Mouse (Mus musculus) heart, embryonic 14.5 days (tissue): Measurements from ENCODE around the gene Cela2a. TPM values are rescaled to one million over a fixed set of nuclear protein-coding genes. Genes with fewer than 3 reads are reported as not detected.
"Not testable (repeated sequence)": the region's sequence is repeated elsewhere in the genome, so short reads cannot be mapped to it uniquely, and the experiment has no call there.

Experiments
- ATAC-seq: fragments of 200-750 bp; cut with Nextera tagmentation; 2 replicates; pipeline ENCODE4 v1.8.0; 2017; ENCODE audit warnings: low read depth, moderate TSS enrichment; ENCODE audit not compliant: insufficient number of reproducible peaks, insufficient read depth, low FRiP score
- H3K27ac ChIP-seq, 2 experiments: fragments of 200-500 bp in 1 of 2; fragments of 300-500 bp in 1 of 2; sonication (generic) in 1 of 2; replicated peaks in 1 of 2; 2 replicates each; pipeline ENCODE4 v1.5.1; 2012 to 2014; ENCODE audit warnings: low read depth in 2 of 2, low read length in 2 of 2, control low read depth in 1 of 2, mild to moderate bottlenecking in 1 of 2, mixed read lengths in 1 of 2; ENCODE audit not compliant: control insufficient read depth in 1 of 2, insufficient read depth in 1 of 2
- H3K27me3 ChIP-seq: fragments of 300-500 bp; sonication (generic); 2 replicates; pipeline ENCODE4 v1.6.1; 2014; ENCODE audit warnings: mild to moderate bottlenecking, low read length, control low read depth; ENCODE audit not compliant: control insufficient read depth, insufficient read depth
- H3K36me3 ChIP-seq: fragments of 300-500 bp; sonication (generic); 2 replicates; pipeline ENCODE4 v1.6.1; 2014; ENCODE audit warnings: mild to moderate bottlenecking, control low read depth, low read length, mixed read lengths; ENCODE audit not compliant: control insufficient read depth, insufficient read depth
- H3K4me1 ChIP-seq, 2 experiments: fragments of 200-500 bp in 1 of 2; fragments of 300-500 bp in 1 of 2; sonication (generic) in 1 of 2; 2 replicates each; pipeline ENCODE4 v1.6.1; 2012 to 2014; ENCODE audit warnings: low read length in 2 of 2, control low read depth in 1 of 2, mixed read lengths in 1 of 2; ENCODE audit not compliant: control insufficient read depth in 2 of 2, insufficient read depth in 2 of 2
- H3K4me2 ChIP-seq: fragments of 300-500 bp; sonication (generic); 2 replicates; pipeline ENCODE4 v1.6.1; 2014; ENCODE audit warnings: mild to moderate bottlenecking, low read length
- H3K4me3 ChIP-seq, 2 experiments: fragments of 200-500 bp in 1 of 2; fragments of 300-500 bp in 1 of 2; sonication (generic) in 1 of 2; 2 replicates each; pipeline ENCODE4 v1.5.1; 2012 to 2014; ENCODE audit warnings: low read length in 2 of 2, mild to moderate bottlenecking in 2 of 2, control low read depth in 1 of 2, low read depth in 1 of 2, moderate library complexity in 1 of 2; ENCODE audit not compliant: control insufficient read depth in 1 of 2, insufficient read depth in 1 of 2
- H3K9ac ChIP-seq: fragments of 300-500 bp; sonication (generic); 2 replicates; pipeline ENCODE4 v1.6.1; 2014; ENCODE audit warnings: mild to moderate bottlenecking, low read length
- H3K9me3 ChIP-seq: fragments of 300-500 bp; sonication (generic); 2 replicates; pipeline ENCODE4 v1.6.1; 2016; ENCODE audit warnings: low read length, control low read depth; ENCODE audit not compliant: control insufficient read depth
- WGBS: fragments of 180-500 bp; shearing (Covaris S2); extraction: QIAGEN DNeasy Blood & Tissue Kit; methylation state at CpG from one replicate; pipeline ENCODE4 v1.1.7; 2014; 5-methylcytosine and 5-hydroxymethylcytosine counted together
- polyA plus RNA-seq: library from polyadenylated mRNA; unstranded; fragments of >200 nt; fragmentation: Nextera tagmentation; extraction: Ambion mirVana; gene quantifications from 2 replicates; pipeline ENCODE4 v1.2.1, GENCODE M21; 2014

The Cela2a gene
- polyA plus RNA-seq, 1 experiment from 2014 or later = not detected

- no peaks in the 10 kb centered on the region for H3K4me1 ChIP-seq
- 95% methylated on average over 8 of the region's 8 CpGs for WGBS
- no peak overlapping the region for H3K27ac ChIP-seq
- H3K27me3 ChIP-seq = no peaks in the 10 kb centered on the region
- H3K9ac ChIP-seq = no peak overlapping the region
- peaks cover 92% of the 10 kb centered on the region for H3K36me3 ChIP-seq
- H3K4me3 ChIP-seq = no peak overlapping the region
- ATAC-seq = no peak
- no peak overlapping the region for H3K4me2 ChIP-seq
- no peaks in the 10 kb centered on the region for H3K9me3 ChIP-seq
Measured at GRCm38 (mm10) chr4:141781201-141781985, 44.6 kb downstream of the Cela2a start.

GRCm38 (mm10) chr4:141779828-141780227 lies 46.1 kb downstream of the Cela2a start:
- no peaks in the 10 kb centered on the region for H3K27me3 ChIP-seq

GRCm38 (mm10) chr4:141773019-141773418 lies 52.9 kb downstream of the Cela2a start:
- peaks cover 94% of the 10 kb centered on the region for H3K36me3 ChIP-seq
- ATAC-seq = not testable (repeated sequence)
- 83% methylated on average over 4 of the region's 4 CpGs for WGBS

More at GRCm38 (mm10) chr4:141779828-141780227, 46.1 kb downstream of the Cela2a start:
- Histone ChIP-seq H3K36me3 (peaks cover 93% of the 10 kb centered on the region), H3K9me3 (no peaks in the 10 kb centered on the region), H3K4me3 (no peak overlapping the region), H3K27ac (no peak overlapping the region), H3K4me1 (no peaks in the 10 kb centered on the region), H3K9ac (no peak overlapping the region), H3K4me2 (no peak overlapping the region)
- no peak for ATAC-seq
- 72% methylated on average over 8 of the region's 8 CpGs for WGBS

GRCm38 (mm10) chr4:141771823-141772222 lies 54.1 kb downstream of the Cela2a start:
- Histone ChIP-seq H3K4me1 (peaks cover 19 to 31% of the 10 kb centered on the region in 2 experiments), H3K9me3 (no peaks in the 10 kb centered on the region), H3K4me2 (no peak overlapping the region), H3K9ac (no peak overlapping the region), H3K4me3 (no peak overlapping the region), H3K27me3 (no peaks in the 10 kb centered on the region), H3K36me3 (peaks cover 87% of the 10 kb centered on the region), H3K27ac (no peak overlapping the region)
- WGBS = 85% methylated on average over 8 of the region's 8 CpGs
- no peak for ATAC-seq

More at GRCm38 (mm10) chr4:141773019-141773418, 52.9 kb downstream of the Cela2a start:
- H3K4me1 ChIP-seq = peaks cover 7 to 19% of the 10 kb centered on the region in 2 experiments
- not testable (repeated sequence) for H3K27ac ChIP-seq, H3K27me3 ChIP-seq, H3K9me3 ChIP-seq, H3K4me2 ChIP-seq, H3K9ac ChIP-seq, H3K4me3 ChIP-seq

- Histone ChIP-seq H3K4me1 (peaks cover 27 to 42% of the 10 kb centered on the region in 2 experiments), H3K4me2 (no peak overlapping the region), H3K9me3 (no peaks in the 10 kb centered on the region), H3K27ac (no peak overlapping the region), H3K27me3 (no peaks in the 10 kb centered on the region), H3K9ac (no peak overlapping the region), H3K4me3 (no peak overlapping the region), H3K36me3 (peaks cover 77% of the 10 kb centered on the region)
- ATAC-seq = no peak
- 46% methylated on average over 8 of the region's 8 CpGs for WGBS
Measured at GRCm38 (mm10) chr4:141769501-141770160, 56.3 kb downstream of the Cela2a start.

- H3K36me3 ChIP-seq = peaks cover 77% of the 10 kb centered on the region
- H3K9me3 ChIP-seq = no peaks in the 10 kb centered on the region
- peak overlapping the region; percentile 51 for H3K9ac ChIP-seq
- ATAC-seq = peak; percentile 86
- H3K4me1 ChIP-seq = peaks cover 27 to 42% of the 10 kb centered on the region in 2 experiments
- H3K4me2 ChIP-seq = peak overlapping the region; percentile 48
- no peaks in the 10 kb centered on the region for H3K27me3 ChIP-seq
- 28% methylated on average over 19 of the region's 19 CpGs for WGBS
- H3K4me3 ChIP-seq = peak overlapping the region in 1 of 2 experiments; percentile 0; a peak in 1 of 4 replicates
- H3K27ac ChIP-seq = peak overlapping the region; percentile 92 to 97
Measured at GRCm38 (mm10) chr4:141767353-141768036, 58.5 kb downstream of the Cela2a start.

GRCm38 (mm10) chr4:141766668-141767352 lies 59.1 kb downstream of the Cela2a start:
- WGBS = 28% methylated on average over 19 of the region's 19 CpGs
- no peak overlapping the region; a peak in 1 of 4 replicates for H3K4me3 ChIP-seq
- H3K27me3 ChIP-seq = no peaks in the 10 kb centered on the region
- H3K36me3 ChIP-seq = peaks cover 77% of the 10 kb centered on the region
- peaks cover 27 to 42% of the 10 kb centered on the region in 2 experiments for H3K4me1 ChIP-seq
- peak overlapping the region; percentile 92 to 97 for H3K27ac ChIP-seq
- peak; percentile 46 for ATAC-seq
- peak overlapping the region; percentile 48 for H3K4me2 ChIP-seq
- no peaks in the 10 kb centered on the region for H3K9me3 ChIP-seq
- peak overlapping the region; percentile 53 for H3K9ac ChIP-seq
